In the genomic region with DNA sequence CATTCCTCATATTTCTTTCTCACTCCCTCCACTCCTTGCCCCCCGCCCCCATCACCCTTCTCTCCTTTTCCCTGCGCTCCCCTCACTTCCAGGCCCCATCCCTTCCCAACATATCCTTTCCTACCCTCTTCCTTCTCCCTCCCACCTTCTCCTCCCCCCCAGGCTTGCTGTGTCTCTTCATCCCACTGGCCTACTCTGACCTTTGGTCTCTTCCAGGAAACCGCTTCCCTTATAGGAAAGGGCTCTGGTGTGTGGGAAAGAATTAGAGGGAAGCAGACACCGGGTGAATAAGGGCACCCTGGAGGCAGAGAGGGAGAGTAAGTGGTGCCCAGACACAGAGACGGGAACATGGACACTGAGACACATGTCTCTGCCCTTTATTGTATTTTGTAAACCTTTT, we compare ENCODE assay signal across 12 mouse cellular contexts. TPM values are rescaled to one million over a fixed set of nuclear protein-coding genes. Genes with fewer than 3 reads are reported as not detected.
DNase-seq lines count a peak whose midpoint lies in the region; ATAC-seq and TF ChIP-seq lines count a peak whose summit lies in the region.
"Had no signal": no experiment of that assay in that cellular context is flagged by ENCODE, and none has a peak within 500 bp of the region (broad histone marks: within the 10 kb centered on the region; RNA-seq: fewer than 3 reads in every experiment).

No protein-coding gene starts in this region.

- H3K4me3 ChIP-seq in heart, embryonic 12.5 days: no peak overlapping the region
- no peak overlapping the region for H3K4me3 ChIP-seq in midbrain, embryonic 12.5 days
- no peak overlapping the region for H3K4me3 ChIP-seq in midbrain, embryonic 11.5 days (ENCODE audit: low read depth, low read length)
- H3K4me3 ChIP-seq in intestine, embryonic 15.5 days (replicated peaks): no peak overlapping the region
- H3K4me3 ChIP-seq in neural tube, embryonic 13.5 days: no peak overlapping the region
- no peak overlapping the region for H3K4me3 ChIP-seq in cerebellum, adult 2 months (replicated peaks; ENCODE audit: insufficient read depth, low read depth, low read length)
- H3K4me3 ChIP-seq: heart, adult 2 months had no signal

- peaks cover 23% of the 10 kb centered on the region for H3K36me3 ChIP-seq in heart, embryonic 12.5 days
- peaks cover 23% of the 10 kb centered on the region for H3K36me3 ChIP-seq in midbrain, embryonic 12.5 days
- no peaks in the 10 kb centered on the region for H3K36me3 ChIP-seq in midbrain, embryonic 11.5 days (ENCODE audit: control insufficient read depth, insufficient read depth, low read length)
- H3K36me3 ChIP-seq in intestine, embryonic 15.5 days: peaks cover 7% of the 10 kb centered on the region
- peaks cover 24% of the 10 kb centered on the region for H3K36me3 ChIP-seq in neural tube, embryonic 13.5 days

- H3K4me1 ChIP-seq in heart, embryonic 12.5 days (replicated peaks): peaks cover 20% of the 10 kb centered on the region
- H3K4me1 ChIP-seq in midbrain, embryonic 12.5 days: peaks cover 23% of the 10 kb centered on the region
- H3K4me1 ChIP-seq in midbrain, embryonic 11.5 days (ENCODE audit: control insufficient read depth, insufficient read depth, low read length): peaks cover 13% of the 10 kb centered on the region
- H3K4me1 ChIP-seq in intestine, embryonic 15.5 days (replicated peaks): peaks cover 23% of the 10 kb centered on the region
- H3K4me1 ChIP-seq in neural tube, embryonic 13.5 days (replicated peaks): peaks cover 35% of the 10 kb centered on the region
- peaks cover 2% of the 10 kb centered on the region for H3K4me1 ChIP-seq in cerebellum, adult 2 months (ENCODE audit: control insufficient read depth, insufficient read depth, low read length)

- no peaks in the 10 kb centered on the region for H3K9me3 ChIP-seq in heart, embryonic 12.5 days (replicated peaks)
- no peaks in the 10 kb centered on the region for H3K9me3 ChIP-seq in midbrain, embryonic 12.5 days
- H3K9me3 ChIP-seq in midbrain, embryonic 11.5 days (ENCODE audit: control insufficient read depth, low read length): no peaks in the 10 kb centered on the region
- no peaks in the 10 kb centered on the region for H3K9me3 ChIP-seq in intestine, embryonic 15.5 days
- H3K9me3 ChIP-seq in neural tube, embryonic 13.5 days: no peaks in the 10 kb centered on the region
- H3K9me3 ChIP-seq: limb, embryonic 15.5 days had no signal

- no peaks in the 10 kb centered on the region for H3K27me3 ChIP-seq in heart, embryonic 12.5 days (replicated peaks)
- no peaks in the 10 kb centered on the region for H3K27me3 ChIP-seq in midbrain, embryonic 12.5 days
- H3K27me3 ChIP-seq in midbrain, embryonic 11.5 days (ENCODE audit: control insufficient read depth, insufficient read depth, low read length): no peaks in the 10 kb centered on the region
- no peaks in the 10 kb centered on the region for H3K27me3 ChIP-seq in intestine, embryonic 15.5 days (replicated peaks)
- H3K27me3 ChIP-seq in neural tube, embryonic 13.5 days: no peaks in the 10 kb centered on the region
- H3K27me3 ChIP-seq in cerebellum, adult 2 months (ENCODE audit: control insufficient read depth, insufficient read depth, low read length): no peaks in the 10 kb centered on the region
- H3K27me3 ChIP-seq: limb, embryonic 15.5 days had no signal

- no peak for TF ChIP-seq POLR2A in cerebellum, adult 2 months (IDR thresholded peaks at IDR 0.05; ENCODE audit: borderline replicate concordance, insufficient read depth, low read length)

- no peak for DNase-seq in heart, adult 8-10 months (ENCODE audit: low spot score)
- DNase-seq in midbrain, embryonic 11.5 days (ENCODE audit: low spot score, missing footprints): no peak
- no peak for DNase-seq in adrenal gland, adult 2 months
- no peak for DNase-seq in cerebellum, adult 2 months
- DNase-seq: cerebellum, postnatal 36 days; heart, adult 2 months; right cerebral cortex, adult 18-20 months had no signal

- peak overlapping the region; percentile 92; the same call in 1 of the 2 replicates for H3K4me2 ChIP-seq in heart, embryonic 12.5 days
- H3K4me2 ChIP-seq in midbrain, embryonic 12.5 days (replicated peaks): 0 out of 2 replicates have a peak overlapping the region, but pooled peaks have one; percentile 19
- H3K4me2 ChIP-seq in midbrain, embryonic 11.5 days: no peak overlapping the region
- peak overlapping the region; percentile 68 for H3K4me2 ChIP-seq in intestine, embryonic 15.5 days (replicated peaks)
- peak overlapping the region; percentile 90; the same call in 1 of the 2 replicates for H3K4me2 ChIP-seq in neural tube, embryonic 13.5 days

- 74% methylated on average over 5 of the region's 5 CpGs for WGBS in heart, embryonic 12.5 days
- 83% methylated on average over 5 of the region's 5 CpGs for WGBS in midbrain, embryonic 12.5 days
- 74% methylated on average over 5 of the region's 5 CpGs for WGBS in midbrain, embryonic 11.5 days
- WGBS in intestine, embryonic 15.5 days: 69% methylated on average over 5 of the region's 5 CpGs
- WGBS in neural tube, embryonic 13.5 days: 76% methylated on average over 5 of the region's 5 CpGs
- WGBS in cerebellum, adult 2 months: 69% methylated on average over 5 of the region's 5 CpGs

- TF ChIP-seq CTCF in cerebellum, adult 2 months (IDR thresholded peaks at IDR 0.05; ENCODE audit: borderline replicate concordance, insufficient read depth, low read depth, low read length): no peak

- no peak for ATAC-seq in heart, embryonic 12.5 days (ENCODE audit: insufficient number of reproducible peaks, low FRiP score)
- no peak for ATAC-seq in midbrain, embryonic 12.5 days (ENCODE audit: low FRiP score, low read depth)
- no peak for ATAC-seq in midbrain, embryonic 11.5 days (ENCODE audit: low FRiP score)
- ATAC-seq in intestine, embryonic 15.5 days: no peak
- no peak for ATAC-seq in neural tube, embryonic 13.5 days (ENCODE audit: low read depth)

- H3K9ac ChIP-seq in heart, embryonic 12.5 days: no peak overlapping the region
- H3K9ac ChIP-seq in midbrain, embryonic 12.5 days (replicated peaks): 0 out of 2 replicates have a peak overlapping the region, but pooled peaks have one; percentile 24
- no peak overlapping the region for H3K9ac ChIP-seq in midbrain, embryonic 11.5 days (ENCODE audit: low read length)
- H3K9ac ChIP-seq in intestine, embryonic 15.5 days: no peak overlapping the region
- H3K9ac ChIP-seq in neural tube, embryonic 13.5 days: no peak overlapping the region; the same call in 1 of the 2 replicates

- H3K27ac ChIP-seq in heart, embryonic 12.5 days (ENCODE audit: poor library complexity, severe bottlenecking): 0 out of 2 replicates have a peak overlapping the region, but pooled peaks have one; percentile 2
- H3K27ac ChIP-seq in midbrain, embryonic 12.5 days (replicated peaks): no peak overlapping the region
- no peak overlapping the region for H3K27ac ChIP-seq in midbrain, embryonic 11.5 days (ENCODE audit: low read depth, low read length)
- H3K27ac ChIP-seq in intestine, embryonic 15.5 days: no peak overlapping the region
- no peak overlapping the region for H3K27ac ChIP-seq in neural tube, embryonic 13.5 days (replicated peaks)
- no peak overlapping the region for H3K27ac ChIP-seq in cerebellum, adult 2 months (ENCODE audit: insufficient read depth, low read length)
- H3K27ac ChIP-seq: heart, adult 2 months; limb, embryonic 15.5 days had no signal

RNA-seq across cellular contexts. Expression of gene Yars, which starts 2.1 kb away (rescaled TPM):
- 49.3 and 55.8 TPM in 2 replicates for polyA plus RNA-seq in heart, embryonic 12.5 days (2016; fragmentation: Nextera tagmentation; extraction: Ambion mirVana)
- 10 to 100 TPM; 24.9 to 35.0 (median 29.2) TPM for total RNA-seq in heart, adult 8-10 months (2022)
- 104 and 108 TPM in 2 replicates for polyA plus RNA-seq in midbrain, embryonic 12.5 days (2016; fragmentation: Nextera tagmentation; extraction: Ambion mirVana)
- polyA plus RNA-seq in midbrain, embryonic 11.5 days (2014; fragmentation: Nextera tagmentation; extraction: Ambion mirVana): 105 and 106 TPM in 2 replicates
- 94.2 and 97.2 TPM in 2 replicates for polyA plus RNA-seq in intestine, embryonic 15.5 days (2015; fragmentation: Nextera tagmentation; extraction: Ambion mirVana)
- polyA plus RNA-seq in neural tube, embryonic 13.5 days (2015; fragmentation: Nextera tagmentation; extraction: Ambion mirVana): 106 and 108 TPM in 2 replicates
- total RNA-seq in adrenal gland, adult 2 months (2021): 10 to 100 TPM; 84.8 to 98.6 TPM
- 7.2 and 11.2 TPM in 2 replicates for polyA plus RNA-seq in adrenal gland, adult 2 months (2012; rRNA removed)
- polyA plus RNA-seq in cerebellum, adult 2 months (2012; rRNA removed): 104 and 107 TPM in 2 replicates

RNA-seq across cellular contexts. Expression of gene S100pbp, which starts 2.2 kb away (rescaled TPM):
- polyA plus RNA-seq in heart, embryonic 12.5 days (2016; fragmentation: Nextera tagmentation; extraction: Ambion mirVana): 21.3 and 22.6 TPM in 2 replicates
- 10 to 100 TPM in 3 of 4 experiments, 1 to 10 TPM in 1; 8.2 to 15.2 (median 12.1) TPM for total RNA-seq in heart, adult 8-10 months (2022)
- 28.4 and 31.3 TPM in 2 replicates for polyA plus RNA-seq in midbrain, embryonic 12.5 days (2016; fragmentation: Nextera tagmentation; extraction: Ambion mirVana)
- polyA plus RNA-seq in midbrain, embryonic 11.5 days (2014; fragmentation: Nextera tagmentation; extraction: Ambion mirVana): 20.0 and 26.9 TPM in 2 replicates
- 12.5 and 14.5 TPM in 2 replicates for polyA plus RNA-seq in intestine, embryonic 15.5 days (2015; fragmentation: Nextera tagmentation; extraction: Ambion mirVana)
- polyA plus RNA-seq in neural tube, embryonic 13.5 days (2015; fragmentation: Nextera tagmentation; extraction: Ambion mirVana): 15.8 and 19.9 TPM in 2 replicates
- 10 to 100 TPM; 21.1 to 21.4 TPM for total RNA-seq in adrenal gland, adult 2 months (2021)
- 6.4 and 7.5 TPM in 2 replicates for polyA plus RNA-seq in adrenal gland, adult 2 months (2012; rRNA removed)
- 28.5 and 31.3 TPM in 2 replicates for polyA plus RNA-seq in cerebellum, adult 2 months (2012; rRNA removed)

RNA-seq across cellular contexts. Expression of gene Fndc5, which starts 54.9 kb away (rescaled TPM):
- 6.9 and 7.8 TPM in 2 replicates for polyA plus RNA-seq in heart, embryonic 12.5 days (2016; fragmentation: Nextera tagmentation; extraction: Ambion mirVana)
- 100 to 1,000 TPM; 334 to 410 (median 360) TPM for total RNA-seq in heart, adult 8-10 months (2022)
- 1.3 and 1.8 TPM in 2 replicates for polyA plus RNA-seq in midbrain, embryonic 12.5 days (2016; fragmentation: Nextera tagmentation; extraction: Ambion mirVana)
- polyA plus RNA-seq in midbrain, embryonic 11.5 days (2014; fragmentation: Nextera tagmentation; extraction: Ambion mirVana): 0.95 and 1.5 TPM in 2 replicates
- 2.7 and 2.9 TPM in 2 replicates for polyA plus RNA-seq in intestine, embryonic 15.5 days (2015; fragmentation: Nextera tagmentation; extraction: Ambion mirVana)
- 24.4 and 24.5 TPM in 2 replicates for polyA plus RNA-seq in neural tube, embryonic 13.5 days (2015; fragmentation: Nextera tagmentation; extraction: Ambion mirVana)
- total RNA-seq in adrenal gland, adult 2 months (2021): 1 to 10 TPM; 3.1 to 7.4 TPM
- 2.6 and 5.7 TPM in 2 replicates for polyA plus RNA-seq in adrenal gland, adult 2 months (2012; rRNA removed)
- polyA plus RNA-seq in cerebellum, adult 2 months (2012; rRNA removed): 192 TPM in 2 replicates
